Mouse (Mus musculus): ENCODE results near the gene Sell.

- TF ChIP-seq CTCF (IDR thresholded peaks at IDR 0.05; ENCODE audit: borderline replicate concordance, extremely low read depth, insufficient read depth, insufficient read length) (no peak), POLR2A (IDR thresholded peaks at IDR 0.05; ENCODE audit: borderline replicate concordance, extremely low read depth, insufficient read depth, insufficient read length, poor library complexity, severe bottlenecking) (no peak)
Measured at GRCm38 (mm10) chr1:164117869-164118268, 56.1 kb downstream of the Sell start.

All from brain, embryonic 14.5 days (tissue).